Comparison of ENCODE assay signal across 17 mouse cellular contexts in the genomic region with DNA sequence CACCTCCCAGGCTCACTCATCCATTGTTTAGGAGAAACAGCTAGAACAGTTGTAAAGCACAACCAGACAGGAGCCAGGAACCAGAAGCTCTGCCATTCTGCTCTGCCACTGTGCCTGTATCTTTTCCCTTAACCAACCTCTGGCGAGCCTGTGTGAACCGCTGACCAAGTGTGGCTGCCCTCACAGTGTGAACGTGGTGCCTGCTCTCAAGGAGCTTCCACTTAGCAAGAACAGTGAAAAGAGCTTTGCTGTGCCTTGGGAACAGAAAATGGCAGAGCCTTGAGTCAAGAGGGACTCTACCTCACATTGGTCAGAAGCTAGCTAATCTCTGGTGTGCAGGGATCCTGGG.
DNase-seq lines count a peak whose midpoint lies in the region; ATAC-seq lines count a peak whose summit lies in the region.
"Had no signal": no experiment of that assay in that cellular context is flagged by ENCODE, and none has a peak within 500 bp of the region (broad histone marks: within the 10 kb centered on the region; RNA-seq: fewer than 3 reads in every experiment).

No protein-coding gene starts in this region.

- no peak for DNase-seq in heart, embryonic 10.5 days (ENCODE audit: low spot score)
- no peak for DNase-seq in heart, postnatal 36 days
- peak; percentile 81 for DNase-seq in midbrain, embryonic 11.5 days (ENCODE audit: low spot score, missing footprints)
- no peak for DNase-seq in midbrain, embryonic 14.5 days
- no peak for DNase-seq in cerebellum, adult 18-20 months
- no peak for DNase-seq in testis, postnatal 14 days (ENCODE audit: low spot score)
- DNase-seq: adrenal gland, postnatal 14 days; B cell, adult 2 months; gastrocnemius, postnatal 25 days; heart, postnatal 14 days; lung, embryonic 14.5 days; right cerebral cortex, adult 18-20 months; thymus, adult 18-20 months had no signal

- H3K4me2 ChIP-seq in midbrain, embryonic 11.5 days, result no peak overlapping the region
- H3K4me2 ChIP-seq in midbrain, embryonic 14.5 days (ENCODE audit: low read length), result no peak overlapping the region
- H3K4me2 ChIP-seq in embryonic facial prominence, embryonic 15.5 days (replicated peaks), result no peak overlapping the region
- H3K4me2 ChIP-seq: intestine, embryonic 15.5 days; liver, embryonic 12.5 days; lung, embryonic 14.5 days; midbrain, embryonic 12.5 days had no signal

- peaks cover 49% of the 10 kb centered on the region for H3K4me1 ChIP-seq in heart, embryonic 10.5 days
- peaks cover 10% of the 10 kb centered on the region for H3K4me1 ChIP-seq in midbrain, embryonic 11.5 days (ENCODE audit: control insufficient read depth, insufficient read depth, low read length)
- peaks cover 5% of the 10 kb centered on the region for H3K4me1 ChIP-seq in midbrain, embryonic 14.5 days (ENCODE audit: control insufficient read depth, insufficient read depth, low read length)
- peaks cover 27% of the 10 kb centered on the region for H3K4me1 ChIP-seq in embryonic facial prominence, embryonic 15.5 days

- H3K4me3 ChIP-seq in heart, embryonic 10.5 days, result no peak overlapping the region
- H3K4me3 ChIP-seq in midbrain, embryonic 11.5 days (ENCODE audit: low read depth, low read length), result no peak overlapping the region
- no peak overlapping the region for H3K4me3 ChIP-seq in midbrain, embryonic 14.5 days (replicated peaks; ENCODE audit: low read depth, low read length)
- H3K4me3 ChIP-seq in embryonic facial prominence, embryonic 15.5 days (replicated peaks), result no peak overlapping the region
- H3K4me3 ChIP-seq: intestine, embryonic 15.5 days; liver, embryonic 12.5 days; midbrain, embryonic 12.5 days had no signal

- 74% methylated on average over 3 of the region's 3 CpGs for WGBS in heart, embryonic 10.5 days
- WGBS in midbrain, embryonic 11.5 days, result 71% methylated on average over 3 of the region's 3 CpGs
- WGBS in midbrain, embryonic 14.5 days, result 76% methylated on average over 3 of the region's 3 CpGs
- 74% methylated on average over 3 of the region's 3 CpGs for WGBS in embryonic facial prominence, embryonic 15.5 days

- H3K36me3 ChIP-seq in heart, embryonic 10.5 days, result no peaks in the 10 kb centered on the region
- no peaks in the 10 kb centered on the region for H3K36me3 ChIP-seq in midbrain, embryonic 11.5 days (ENCODE audit: control insufficient read depth, insufficient read depth, low read length)
- no peaks in the 10 kb centered on the region for H3K36me3 ChIP-seq in midbrain, embryonic 14.5 days (ENCODE audit: control insufficient read depth, insufficient read depth, low read length)
- H3K36me3 ChIP-seq in embryonic facial prominence, embryonic 15.5 days, result no peaks in the 10 kb centered on the region
- H3K36me3 ChIP-seq: intestine, embryonic 15.5 days; liver, embryonic 12.5 days; midbrain, embryonic 12.5 days had no signal

- H3K27me3 ChIP-seq in heart, embryonic 10.5 days (ENCODE audit: insufficient read depth, poor library complexity, severe bottlenecking), result no peaks in the 10 kb centered on the region
- no peaks in the 10 kb centered on the region for H3K27me3 ChIP-seq in midbrain, embryonic 11.5 days (ENCODE audit: control insufficient read depth, insufficient read depth, low read length)
- no peaks in the 10 kb centered on the region for H3K27me3 ChIP-seq in midbrain, embryonic 14.5 days (ENCODE audit: control insufficient read depth, insufficient read depth, low read length)
- H3K27me3 ChIP-seq in embryonic facial prominence, embryonic 15.5 days, result no peaks in the 10 kb centered on the region
- H3K27me3 ChIP-seq: intestine, embryonic 15.5 days; liver, embryonic 12.5 days had no signal

- 0 out of 2 replicates have a peak overlapping the region, but pooled peaks have one; percentile 30 for H3K9ac ChIP-seq in midbrain, embryonic 11.5 days (ENCODE audit: low read length)
- H3K9ac ChIP-seq in midbrain, embryonic 14.5 days (replicated peaks; ENCODE audit: low read length), result no peak overlapping the region
- no peak overlapping the region for H3K9ac ChIP-seq in embryonic facial prominence, embryonic 15.5 days
- H3K9ac ChIP-seq: intestine, embryonic 15.5 days; liver, embryonic 12.5 days; lung, embryonic 14.5 days; midbrain, embryonic 12.5 days had no signal

- H3K27ac ChIP-seq in heart, embryonic 10.5 days, result peak overlapping the region; percentile 70; the same call in 1 of the 2 replicates
- 0 out of 2 replicates have a peak overlapping the region, but pooled peaks have one; percentile 27 for H3K27ac ChIP-seq in midbrain, embryonic 11.5 days (ENCODE audit: low read depth, low read length)
- H3K27ac ChIP-seq in midbrain, embryonic 14.5 days (replicated peaks; ENCODE audit: low read depth, low read length), result no peak overlapping the region
- H3K27ac ChIP-seq in embryonic facial prominence, embryonic 15.5 days (replicated peaks), result peak overlapping the region; percentile 73; the same call in 1 of the 2 replicates
- H3K27ac ChIP-seq: intestine, embryonic 15.5 days; liver, embryonic 12.5 days had no signal

- no peak for ATAC-seq in midbrain, embryonic 11.5 days (ENCODE audit: low FRiP score)
- ATAC-seq in midbrain, embryonic 14.5 days (ENCODE audit: low FRiP score, low TSS enrichment), result no peak
- ATAC-seq in embryonic facial prominence, embryonic 15.5 days (ENCODE audit: insufficient number of reproducible peaks, low FRiP score, low TSS enrichment, low read depth), result no peak
- ATAC-seq: intestine, embryonic 15.5 days; liver, embryonic 12.5 days had no signal

- no peaks in the 10 kb centered on the region for H3K9me3 ChIP-seq in heart, embryonic 10.5 days
- H3K9me3 ChIP-seq in midbrain, embryonic 11.5 days (ENCODE audit: control insufficient read depth, low read length), result no peaks in the 10 kb centered on the region
- H3K9me3 ChIP-seq in midbrain, embryonic 14.5 days (ENCODE audit: control insufficient read depth, low read length), result no peaks in the 10 kb centered on the region
- no peaks in the 10 kb centered on the region for H3K9me3 ChIP-seq in embryonic facial prominence, embryonic 15.5 days (replicated peaks)
- H3K9me3 ChIP-seq: intestine, embryonic 15.5 days; liver, embryonic 12.5 days; midbrain, embryonic 12.5 days had no signal

- intact Hi-C loops in heart, postnatal 36 days (cut with DNase I), result no loop called here
